Mouse (Mus musculus): Measurements from ENCODE around the gene Gm13277.
"Not testable (repeated sequence)": the region's sequence is repeated elsewhere in the genome, so short reads cannot be mapped to it uniquely, and the experiment has no call there.

Gm13277 gene

DNA sequence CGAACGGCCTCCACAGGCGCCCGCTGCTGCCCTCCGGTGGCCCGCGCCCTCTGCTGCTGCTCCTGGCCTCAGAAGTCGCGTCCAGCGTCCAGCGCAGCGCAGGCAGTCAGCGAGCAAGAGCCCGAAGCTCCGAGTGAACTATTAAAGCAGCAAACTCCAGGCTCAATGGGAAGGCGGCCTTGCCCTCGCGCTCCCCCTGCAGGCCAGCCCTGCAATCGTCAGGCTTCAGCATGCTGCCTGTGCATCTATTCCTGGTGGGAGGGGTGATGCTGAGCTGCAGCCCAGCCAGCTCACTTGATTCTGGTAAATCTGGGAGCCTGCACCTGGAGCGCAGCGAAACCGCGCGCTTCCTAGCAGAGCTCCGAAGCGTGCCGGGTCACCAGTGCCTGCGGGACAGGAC, at the start of gene Gm13277:
Gene Gm13277 (plus strand): TSS at position 231 of the 400 bp plus-strand sequence.
- peak; percentile 30 to 47 for DNase-seq (ENCODE audit: low spot score in 2 of 2)

DNA sequence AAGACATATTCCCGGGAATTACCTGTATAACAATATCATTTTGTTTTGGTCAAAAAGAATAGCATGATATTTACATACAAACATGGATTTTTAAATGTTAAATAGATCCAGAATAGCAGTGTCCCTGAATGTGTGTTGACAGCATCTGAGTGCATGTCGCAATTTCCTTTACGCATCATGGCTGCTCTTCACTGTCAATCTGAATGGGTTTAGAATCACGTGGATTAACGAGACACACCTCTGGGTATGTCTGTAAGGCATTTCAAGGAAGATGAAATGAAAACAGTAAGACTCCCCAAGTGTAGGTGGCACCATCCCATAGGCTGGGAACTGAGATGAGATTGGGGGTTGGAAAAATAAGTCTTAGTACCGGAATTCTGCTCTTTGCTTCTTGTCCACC, 49.4 kb upstream of the Gm13277 start:
- no peak for DNase-seq (ENCODE audit: low spot score in 2 of 2)

DNA sequence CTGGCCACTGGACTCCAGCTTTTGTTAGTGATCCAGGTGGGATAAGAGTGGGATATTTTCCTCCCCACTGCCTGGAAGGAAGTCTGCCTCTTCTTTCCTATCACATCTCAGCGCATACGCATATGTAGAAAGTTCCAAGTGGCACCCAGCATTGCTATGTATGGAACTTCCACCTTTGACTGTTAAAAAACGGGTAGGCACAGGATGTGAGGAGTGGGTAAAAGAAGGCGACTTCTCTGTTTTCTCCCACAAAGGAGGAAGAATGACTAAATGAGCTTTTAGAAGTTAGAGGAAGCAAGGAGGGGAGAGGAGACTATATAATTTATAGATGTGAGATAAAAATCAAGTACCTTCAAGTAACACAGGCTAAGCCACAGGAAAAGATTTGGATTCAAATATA, 47.0 kb upstream of the Gm13277 start:
- DNase-seq (ENCODE audit: low spot score in 2 of 2): no peak

DNA sequence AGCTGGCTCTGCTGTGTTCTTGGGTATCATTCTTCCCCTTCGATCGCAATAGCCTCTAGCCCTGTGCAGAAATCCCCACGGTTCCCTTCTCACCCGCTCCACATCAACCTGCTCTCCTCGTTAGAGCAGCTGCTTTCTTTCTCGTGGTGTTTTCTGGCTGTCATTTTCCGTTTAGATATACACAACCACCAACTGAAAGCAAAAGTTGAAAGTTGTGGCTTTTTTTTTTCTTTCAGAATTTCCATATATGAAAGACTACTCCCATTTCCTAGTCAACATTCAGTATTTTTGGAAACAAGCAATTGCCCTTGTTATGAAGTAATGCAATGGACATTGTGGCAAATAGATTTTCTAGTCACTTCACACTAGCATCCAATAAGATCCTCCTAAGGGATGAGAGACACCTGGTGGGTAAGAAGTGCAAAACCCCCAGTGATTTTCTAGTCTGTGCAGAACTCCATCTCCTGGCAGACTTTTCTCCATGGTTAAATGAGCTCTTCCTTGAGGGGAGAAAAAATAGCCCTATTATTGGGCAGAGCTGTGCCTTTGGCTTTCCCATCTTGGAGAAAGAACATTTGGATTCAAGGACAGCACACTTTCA, 45.6 kb upstream of the Gm13277 start:
- no peak for DNase-seq (ENCODE audit: low spot score in 2 of 2)

DNA sequence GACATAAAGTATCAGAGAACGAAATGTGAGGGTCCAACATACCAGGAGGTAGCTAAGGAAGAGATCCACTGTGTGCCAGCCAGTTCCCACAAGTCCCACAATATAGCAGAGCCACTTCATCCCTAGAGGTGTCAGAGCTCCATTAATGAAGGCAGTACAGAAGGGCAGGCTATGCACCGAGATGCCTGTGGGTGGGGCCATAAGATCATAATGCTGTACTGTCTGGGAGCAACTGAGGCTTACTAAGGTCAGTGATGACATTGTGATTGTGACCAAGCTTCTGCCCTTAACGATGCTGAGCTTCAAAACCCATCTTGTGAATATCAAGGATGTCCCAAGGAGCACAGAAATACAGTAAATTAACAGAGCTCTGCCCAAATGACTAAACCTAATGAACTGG, 44.2 kb upstream of the Gm13277 start:
- no peak for DNase-seq (ENCODE audit: low spot score in 2 of 2)

DNA sequence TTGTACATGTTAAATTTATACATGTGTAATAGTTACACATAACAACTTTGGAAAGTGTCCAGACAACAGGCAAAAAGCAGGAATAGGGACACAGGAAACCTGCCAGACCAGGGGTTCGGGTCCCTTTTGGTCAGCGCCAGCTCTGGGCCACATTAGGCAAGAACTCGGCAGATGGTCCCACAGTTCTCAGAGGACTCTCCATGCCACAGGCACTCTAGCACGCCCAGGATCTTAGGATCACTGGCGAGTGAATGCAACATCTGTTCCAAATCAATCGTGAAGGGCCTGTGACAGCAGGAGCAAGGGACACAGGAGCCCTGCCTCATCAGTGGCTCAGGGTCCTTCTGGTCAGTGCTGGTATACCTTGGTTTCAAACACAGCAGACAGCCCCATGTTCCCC, 38.5 kb upstream of the Gm13277 start:
- no peak for DNase-seq (ENCODE audit: low spot score in 2 of 2)

DNA sequence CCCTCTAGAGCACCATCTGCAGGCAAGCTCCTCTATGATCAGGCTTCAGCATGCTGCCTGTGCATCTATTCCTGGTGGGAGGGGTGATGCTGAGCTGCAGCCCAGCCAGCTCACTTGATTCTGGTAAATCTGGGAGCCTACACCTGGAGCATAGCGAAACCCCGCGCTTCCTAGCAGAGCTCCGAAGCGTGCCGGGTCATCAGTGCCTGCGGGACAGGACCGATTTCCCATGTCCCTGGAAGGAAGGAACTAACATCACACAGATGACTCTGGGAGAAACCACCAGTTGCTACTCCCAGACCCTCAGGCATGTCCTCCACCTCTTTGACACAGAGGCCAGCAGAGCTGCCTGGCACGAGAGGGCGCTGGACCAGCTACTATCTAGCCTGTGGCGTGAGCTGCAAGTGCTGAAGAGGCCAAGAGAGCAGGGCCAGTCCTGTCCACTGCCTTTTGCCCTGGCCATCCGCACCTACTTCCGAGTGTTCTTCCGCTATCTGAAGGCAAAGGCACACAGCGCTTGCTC, 33.6 kb upstream of the Gm13277 start, which contains the start of gene Gm13271:
Gene Gm13271 (plus strand): TSS at position 51 of the 523 bp plus-strand sequence.
- DNase-seq (ENCODE audit: low spot score in 2 of 2): peak; percentile 62 to 66

DNA sequence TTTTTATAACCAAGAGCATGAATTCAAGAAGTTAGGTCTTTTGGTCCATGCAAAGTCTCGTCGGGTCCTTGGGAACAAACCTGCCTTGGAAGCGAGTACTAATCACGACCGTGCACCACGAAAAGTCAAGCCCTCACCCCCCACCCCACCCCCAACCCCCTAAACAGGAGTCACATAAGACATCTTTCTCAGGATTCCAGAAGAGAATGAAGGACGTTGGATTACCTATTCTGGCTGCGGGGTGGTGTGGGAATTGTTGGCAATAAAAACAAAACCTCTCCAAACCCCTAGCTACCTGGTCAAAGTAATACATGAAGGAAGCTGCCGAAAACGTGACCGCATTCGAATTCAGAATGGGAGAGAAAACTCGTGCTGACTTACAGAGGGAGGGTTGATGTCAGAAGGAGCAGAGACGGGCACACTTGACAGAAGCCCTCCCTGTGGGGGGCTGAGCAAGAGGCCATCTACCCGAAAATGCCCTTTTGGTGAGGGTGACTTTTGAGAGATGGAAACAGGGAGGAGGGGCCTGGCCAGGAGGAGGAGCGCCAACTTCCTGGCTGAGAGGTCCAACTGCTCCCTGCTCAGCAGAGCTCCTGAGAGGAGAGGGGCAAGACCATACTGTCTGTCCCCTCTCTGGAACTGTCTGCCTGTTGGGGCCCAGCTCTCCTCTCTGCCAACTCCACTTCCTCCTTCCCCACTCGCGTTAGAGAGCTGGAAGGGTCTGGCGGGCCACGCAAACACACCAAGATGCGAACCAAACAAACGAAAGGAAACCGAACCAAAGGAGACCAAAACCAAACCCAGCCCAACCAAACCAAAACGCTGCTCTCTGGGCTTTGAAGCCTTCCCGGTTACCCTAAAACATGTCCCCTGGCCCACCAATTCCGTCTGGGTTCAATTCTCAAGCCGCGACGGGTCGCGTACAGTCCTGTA, 31.6 kb upstream of the Gm13277 start:
- not testable (repeated sequence) for DNase-seq (ENCODE audit: low spot score in 2 of 2)

DNA sequence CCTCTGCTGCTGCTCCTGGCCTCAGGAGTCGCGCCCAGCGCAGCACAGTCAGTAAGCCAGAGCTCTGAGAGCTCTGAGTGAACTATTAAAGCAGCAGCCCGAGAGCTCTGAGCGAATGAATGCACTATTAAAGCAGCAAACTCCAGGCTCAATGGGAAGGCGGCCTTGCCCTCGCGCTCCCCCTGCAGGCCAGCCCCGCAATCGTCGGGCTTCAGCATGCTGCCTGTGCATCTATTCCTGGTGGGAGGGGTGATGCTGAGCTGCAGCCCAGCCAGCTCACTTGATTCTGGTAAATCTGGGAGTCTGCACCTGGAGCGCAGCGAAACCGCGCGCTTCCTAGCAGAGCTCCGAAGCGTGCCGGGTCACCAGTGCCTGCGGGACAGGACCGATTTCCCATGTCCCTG, 30.8 kb upstream of the Gm13277 start:
- peak; percentile 74 to 75 for DNase-seq (ENCODE audit: low spot score in 2 of 2)

DNA sequence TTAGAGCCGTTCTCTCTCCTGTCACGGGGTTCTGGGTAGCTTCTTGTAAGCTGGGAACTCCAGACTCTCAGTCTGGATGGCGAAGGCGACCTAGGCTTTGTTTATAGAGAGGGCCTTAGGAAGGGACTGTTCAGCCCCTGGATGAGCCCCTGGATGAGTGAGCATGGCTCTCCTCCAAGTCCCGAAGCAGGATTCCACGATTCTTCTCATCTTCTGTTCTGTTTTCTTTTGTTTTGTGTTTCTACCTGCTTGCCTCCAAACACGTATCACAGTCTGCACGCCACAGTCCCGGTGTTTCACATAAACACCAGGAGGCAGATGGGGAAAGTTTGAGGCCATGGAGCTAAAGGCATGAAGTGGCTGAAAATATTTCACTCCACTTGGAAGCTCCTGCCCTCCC, 29.7 kb upstream of the Gm13277 start:
- DNase-seq (ENCODE audit: low spot score in 2 of 2): not testable (repeated sequence)

DNA sequence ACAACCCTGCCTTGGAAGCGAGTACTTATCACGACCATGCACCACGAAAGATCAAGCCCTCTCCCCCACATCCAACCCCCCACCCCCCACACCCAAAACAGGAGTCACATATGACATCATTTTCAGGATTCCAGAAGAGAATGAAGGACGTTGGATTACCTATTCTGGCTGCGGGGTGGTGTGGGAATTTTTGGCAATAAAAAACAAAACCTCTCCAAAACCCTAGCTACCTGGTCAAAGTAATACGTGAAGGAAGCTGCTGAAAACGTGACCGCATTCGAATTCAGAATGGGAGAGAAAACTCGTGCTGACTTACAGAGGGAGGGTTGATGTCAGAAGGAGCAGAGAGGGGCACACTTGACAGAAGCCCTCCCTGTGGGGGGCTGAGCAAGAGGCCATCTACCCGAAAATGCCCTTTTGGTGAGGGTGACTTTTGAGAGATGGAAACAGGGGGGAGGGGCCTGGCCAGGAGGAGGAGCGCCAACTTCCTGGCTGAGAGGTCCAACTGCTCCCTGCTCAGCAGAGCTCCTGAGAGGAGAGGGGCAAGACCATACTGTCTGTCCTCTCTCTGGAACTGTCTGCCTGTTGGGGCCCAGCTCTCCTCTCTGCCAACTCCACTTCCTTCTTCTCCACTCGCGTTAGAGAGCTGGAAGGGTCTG, 28.7 kb upstream of the Gm13277 start, which contains the start of gene Gm13283:
Gene Gm13283 (plus strand): TSS at position 510 of the 659 bp plus-strand sequence.
- DNase-seq (ENCODE audit: low spot score in 2 of 2): not testable (repeated sequence)

DNA sequence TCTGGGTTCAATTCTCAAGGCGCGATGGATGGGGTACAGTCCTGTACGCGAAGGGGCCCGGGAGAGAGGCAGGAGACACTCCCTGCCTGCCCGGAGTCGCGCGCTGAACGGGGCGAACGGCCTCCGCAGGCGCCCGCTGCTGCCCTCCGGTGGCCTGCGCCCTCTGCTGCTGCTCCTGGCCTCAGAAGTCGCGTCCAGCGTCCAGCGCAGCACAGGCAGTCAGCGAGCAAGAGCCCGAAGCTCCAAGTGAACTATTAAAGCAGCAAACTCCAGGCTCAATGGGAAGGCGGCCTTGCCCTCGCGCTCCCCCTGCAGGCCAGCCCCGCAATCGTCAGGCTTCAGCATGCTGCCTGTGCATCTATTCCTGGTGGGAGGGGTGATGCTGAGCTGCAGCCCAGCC, 28.0 kb upstream of the Gm13277 start:
- DNase-seq (ENCODE audit: low spot score in 2 of 2): peak in 1 of 2 experiments; percentile 27

DNA sequence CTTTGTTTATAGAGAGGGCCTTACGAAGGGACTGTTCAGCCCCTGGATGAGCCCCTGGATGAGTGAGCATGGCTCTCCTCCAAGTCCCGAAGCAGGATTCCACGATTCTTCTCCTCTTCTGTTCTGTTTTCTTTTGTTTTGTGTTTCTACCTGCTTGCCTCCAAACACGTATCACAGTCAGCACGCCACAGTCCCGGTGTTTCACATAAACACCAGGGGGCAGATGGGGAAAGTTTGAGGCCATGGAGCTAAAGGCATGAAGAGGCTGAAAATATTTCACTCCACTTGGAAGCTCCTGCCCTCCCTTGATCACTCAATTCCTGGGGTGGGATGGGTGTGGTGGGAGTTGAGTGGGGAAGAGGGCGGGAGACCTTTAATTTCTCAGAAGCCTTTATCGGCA, 26.7 kb upstream of the Gm13277 start:
- peak; percentile 59 to 61 for DNase-seq (ENCODE audit: low spot score in 2 of 2)

DNA sequence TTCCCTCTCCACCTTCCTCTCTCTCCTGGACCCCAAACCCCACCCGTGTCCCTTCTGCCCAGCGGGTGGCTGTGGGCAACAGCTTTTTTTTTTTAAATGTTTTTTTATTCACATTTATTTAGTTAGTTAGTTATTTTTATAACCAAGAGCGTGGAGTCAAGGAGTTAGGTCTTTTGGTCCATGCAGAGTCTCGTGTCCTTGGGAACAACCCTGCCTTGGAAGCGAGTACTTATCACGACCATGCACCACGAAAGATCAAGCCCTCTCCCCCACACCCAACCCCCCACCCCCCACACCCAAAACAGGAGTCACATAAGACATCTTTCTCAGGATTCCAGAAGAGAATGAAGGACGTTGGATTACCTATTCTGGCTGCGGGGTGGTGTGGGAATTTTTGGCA, 26.1 kb upstream of the Gm13277 start:
- DNase-seq (ENCODE audit: low spot score in 2 of 2): not testable (repeated sequence)

DNA sequence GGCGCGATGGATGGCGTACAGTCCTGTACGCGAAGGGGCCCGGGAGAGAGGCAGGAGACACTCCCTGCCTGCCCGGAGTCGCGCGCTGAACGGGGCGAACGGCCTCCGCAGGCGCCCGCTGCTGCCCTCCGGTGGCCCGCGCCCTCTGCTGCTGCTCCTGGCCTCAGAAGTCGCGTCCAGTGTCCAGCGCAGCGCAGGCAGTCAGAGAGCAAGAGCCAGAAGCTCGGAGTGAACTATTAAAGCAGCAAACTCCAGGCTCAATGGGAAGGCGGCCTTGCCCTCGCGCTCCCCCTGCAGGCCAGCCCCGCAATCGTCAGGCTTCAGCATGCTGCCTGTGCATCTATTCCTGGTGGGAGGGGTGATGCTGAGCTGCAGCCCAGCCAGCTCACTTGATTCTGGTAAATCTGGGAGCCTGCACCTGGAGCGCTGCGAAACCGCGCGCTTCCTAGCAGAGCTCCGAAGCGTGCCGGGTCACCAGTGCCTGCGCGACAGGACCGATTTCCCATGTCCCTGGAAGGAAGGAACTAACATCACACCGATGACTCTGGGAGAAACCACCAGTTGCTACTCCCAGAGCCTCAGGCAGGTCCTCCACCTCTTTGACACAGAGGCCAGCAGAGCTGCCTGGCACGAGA, 24.9 kb upstream of the Gm13277 start:
- not testable (repeated sequence) for DNase-seq (ENCODE audit: low spot score in 2 of 2)

DNA sequence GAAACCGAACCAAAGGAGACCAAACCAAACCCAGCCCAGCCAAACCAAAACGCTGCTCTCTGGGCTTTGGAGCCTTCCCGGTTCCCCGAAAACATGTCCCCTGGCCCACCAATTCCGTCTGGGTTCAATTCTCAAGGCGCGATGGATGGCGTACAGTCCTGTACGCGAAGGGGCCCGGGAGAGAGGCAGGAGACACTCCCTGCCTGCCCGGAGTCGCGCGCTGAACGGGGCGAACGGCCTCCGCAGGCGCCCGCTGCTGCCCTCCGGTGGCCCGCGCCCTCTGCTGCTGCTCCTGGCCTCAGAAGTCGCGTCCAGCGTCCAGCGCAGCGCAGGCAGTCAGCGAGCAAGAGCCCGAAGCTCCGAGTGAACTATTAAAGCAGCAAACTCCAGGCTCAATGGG, 14.9 kb upstream of the Gm13277 start, which contains the start of gene Gm13290:
Gene Gm13290 (plus strand): TSS at position 301 of the 400 bp plus-strand sequence.
- not testable (repeated sequence) for DNase-seq (ENCODE audit: low spot score in 2 of 2)

DNA sequence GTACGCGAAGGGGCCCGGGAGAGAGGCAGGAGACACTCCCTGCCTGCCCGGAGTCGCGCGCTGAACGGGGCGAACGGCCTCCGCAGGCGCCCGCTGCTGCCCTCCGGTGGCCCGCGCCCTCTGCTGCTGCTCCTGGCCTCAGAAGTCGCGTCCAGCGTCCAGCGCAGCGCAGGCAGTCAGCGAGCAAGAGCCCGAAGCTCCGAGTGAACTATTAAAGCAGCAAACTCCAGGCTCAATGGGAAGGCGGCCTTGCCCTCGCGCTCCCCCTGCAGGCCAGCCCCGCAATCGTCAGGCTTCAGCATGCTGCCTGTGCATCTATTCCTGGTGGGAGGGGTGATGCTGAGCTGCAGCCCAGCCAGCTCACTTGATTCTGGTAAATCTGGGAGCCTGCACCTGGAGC, 11.8 kb upstream of the Gm13277 start, which contains the start of gene Gm13289:
Gene Gm13289 (plus strand): TSS at position 301 of the 400 bp plus-strand sequence.
- DNase-seq (ENCODE audit: low spot score in 2 of 2): not testable (repeated sequence)

DNA sequence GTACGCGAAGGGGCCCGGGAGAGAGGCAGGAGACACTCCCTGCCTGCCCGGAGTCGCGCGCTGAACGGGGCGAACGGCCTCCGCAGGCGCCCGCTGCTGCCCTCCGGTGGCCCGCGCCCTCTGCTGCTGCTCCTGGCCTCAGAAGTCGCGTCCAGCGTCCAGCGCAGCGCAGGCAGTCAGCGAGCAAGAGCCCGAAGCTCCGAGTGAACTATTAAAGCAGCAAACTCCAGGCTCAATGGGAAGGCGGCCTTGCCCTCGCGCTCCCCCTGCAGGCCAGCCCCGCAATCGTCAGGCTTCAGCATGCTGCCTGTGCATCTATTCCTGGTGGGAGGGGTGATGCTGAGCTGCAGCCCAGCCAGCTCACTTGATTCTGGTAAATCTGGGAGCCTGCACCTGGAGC, 8.9 kb upstream of the Gm13277 start, which contains the start of gene Gm13272:
Gene Gm13272 (plus strand): TSS at position 301 of the 400 bp plus-strand sequence.
- DNase-seq (ENCODE audit: low spot score in 2 of 2): not testable (repeated sequence)

DNA sequence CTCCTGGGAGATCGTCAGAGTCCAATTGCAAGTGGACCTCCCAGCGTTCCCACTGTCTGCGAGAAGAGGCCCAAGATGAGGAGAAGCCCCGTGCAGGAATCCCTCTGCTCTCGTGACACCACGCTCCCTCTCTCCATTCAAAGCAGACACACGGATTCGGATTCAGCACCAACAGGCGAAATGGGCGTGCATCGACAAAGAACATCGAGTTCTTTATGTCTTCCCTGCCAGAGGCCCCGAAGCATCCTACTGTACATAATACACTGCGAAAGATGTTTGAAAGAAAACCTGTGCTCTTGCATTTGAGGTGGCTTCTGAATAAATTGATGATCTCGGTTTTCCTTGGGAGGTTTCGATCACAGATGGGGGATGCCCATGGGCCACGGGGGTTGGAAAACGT, 8.1 kb upstream of the Gm13277 start:
- DNase-seq (ENCODE audit: low spot score in 2 of 2): not testable (repeated sequence)

DNA sequence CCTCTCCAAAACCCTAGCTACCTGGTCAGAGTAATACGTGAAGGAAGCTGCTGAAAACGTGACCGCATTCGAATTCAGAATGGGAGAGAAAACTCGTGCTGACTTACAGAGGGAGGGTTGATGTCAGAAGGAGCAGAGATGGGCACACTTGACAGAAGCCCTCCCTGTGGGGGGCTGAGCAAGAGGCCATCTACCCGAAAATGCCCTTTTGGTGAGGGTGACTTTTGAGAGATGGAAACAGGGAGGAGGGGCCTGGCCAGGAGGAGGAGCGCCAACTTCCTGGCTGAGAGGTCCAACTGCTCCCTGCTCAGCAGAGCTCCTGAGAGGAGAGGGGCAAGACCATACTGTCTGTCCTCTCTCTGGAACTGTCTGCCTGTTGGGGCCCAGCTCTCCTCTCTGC, 6.6 kb upstream of the Gm13277 start, which contains the start of gene Ifnz:
Gene Ifnz (plus strand): TSS at position 301 of the 400 bp plus-strand sequence.
- not testable (repeated sequence) for DNase-seq (ENCODE audit: low spot score in 2 of 2)

DNA sequence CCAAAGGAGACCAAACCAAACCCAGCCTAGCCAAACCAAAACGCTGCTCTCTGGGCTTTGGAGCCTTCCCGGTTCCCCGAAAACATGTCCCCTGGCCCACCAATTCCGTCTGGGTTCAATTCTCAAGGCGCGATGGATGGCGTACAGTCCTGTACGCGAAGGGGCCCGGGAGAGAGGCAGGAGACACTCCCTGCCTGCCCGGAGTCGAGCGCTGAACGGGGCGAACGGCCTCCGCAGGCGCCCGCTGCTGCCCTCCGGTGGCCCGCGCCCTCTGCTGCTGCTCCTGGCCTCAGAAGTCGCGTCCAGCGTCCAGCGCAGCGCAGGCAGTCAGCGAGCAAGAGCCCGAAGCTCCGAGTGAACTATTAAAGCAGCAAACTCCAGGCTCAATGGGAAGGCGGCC, 6.1 kb upstream of the Gm13277 start:
- DNase-seq (ENCODE audit: low spot score in 2 of 2): not testable (repeated sequence)
